Mouse (Mus musculus): ENCODE data around the gene Gstm1. TPM values are rescaled to one million over a fixed set of nuclear protein-coding genes. Genes with fewer than 3 reads are reported as not detected.
A peak's percentile ranks its signal among the peaks of the same experiment; 100 is the strongest.
"Not testable (repeated sequence)": the region's sequence is repeated elsewhere in the genome, so short reads cannot be mapped to it uniquely, and the experiment has no call there.

Gstm1 gene
- 100 to 1,000 TPM; 311 to 336 TPM for total RNA-seq (2021)

- DNase-seq = peak; percentile 92 to 93
These were observed at the start of gene Gstm1 for GRCm38 (mm10) chr3:108017473-108018189. Gene Gstm1 (minus strand): TSS chr3:108017973.

- DNase-seq = no peak
These were observed 49.7 kb upstream of the Gstm1 start for GRCm38 (mm10) chr3:108067370-108067934.

GRCm38 (mm10) chr3:108065551-108065950 lies 47.8 kb upstream of the Gstm1 start:
- DNase-seq = no peak

GRCm38 (mm10) chr3:108064672-108065071 lies 46.9 kb upstream of the Gstm1 start:
- no peak for DNase-seq

GRCm38 (mm10) chr3:108062648-108063047 lies 44.9 kb upstream of the Gstm1 start:
- no peak for DNase-seq

GRCm38 (mm10) chr3:108061420-108061819 lies 43.6 kb upstream of the Gstm1 start:
- no peak for DNase-seq

- no peak for DNase-seq
These were observed 32.7 kb upstream of the Gstm1 start for GRCm38 (mm10) chr3:108050493-108050892.

- no peak for DNase-seq
These were observed 30.5 kb upstream of the Gstm1 start for GRCm38 (mm10) chr3:108048306-108048705.

- no peak for DNase-seq
These were observed 29.3 kb upstream of the Gstm1 start for GRCm38 (mm10) chr3:108046944-108047655.

- peak; percentile 84 to 86 for DNase-seq
These were observed 26.8 kb upstream of the Gstm1 start, which contains the start of gene Gstm4 for GRCm38 (mm10) chr3:108044394-108045140. Gene Gstm4 (minus strand): TSS chr3:108044894.

- DNase-seq = no peak
These were observed 15.4 kb upstream of the Gstm1 start for GRCm38 (mm10) chr3:108033156-108033555.

GRCm38 (mm10) chr3:108032113-108032512 lies 14.3 kb upstream of the Gstm1 start:
- DNase-seq = no peak

GRCm38 (mm10) chr3:108028641-108029365 lies 11.0 kb upstream of the Gstm1 start:
- DNase-seq = no peak

- no peak for DNase-seq
These were observed 8.8 kb upstream of the Gstm1 start for GRCm38 (mm10) chr3:108026597-108026996.

- DNase-seq = no peak
These were observed 8.3 kb upstream of the Gstm1 start for GRCm38 (mm10) chr3:108026049-108026448.

GRCm38 (mm10) chr3:108025318-108025717 lies 7.5 kb upstream of the Gstm1 start:
- DNase-seq = no peak

GRCm38 (mm10) chr3:108022650-108023049 lies 4.9 kb upstream of the Gstm1 start:
- no peak for DNase-seq

GRCm38 (mm10) chr3:108020351-108021022 lies 2.7 kb upstream of the Gstm1 start:
- DNase-seq = not testable (repeated sequence)

- DNase-seq = not testable (repeated sequence)
These were observed 1.5 kb upstream of the Gstm1 start for GRCm38 (mm10) chr3:108019226-108019625.

- no peak for DNase-seq
These were observed 532 bp upstream of the Gstm1 start for GRCm38 (mm10) chr3:108018190-108018820.

- not testable (repeated sequence) for DNase-seq
These were observed 1.3 kb downstream of the Gstm1 start for GRCm38 (mm10) chr3:108016468-108016867.
